Mouse (Mus musculus) embryonic facial prominence, embryonic 14.5 days (tissue): ENCODE data around the gene Ap2b1. TPM values are rescaled to one million over a fixed set of nuclear protein-coding genes. Genes with fewer than 3 reads are reported as not detected.
A peak's percentile ranks its signal among the peaks of the same experiment; 100 is the strongest.

Experiments
- ATAC-seq: fragments of 200-750 bp; cut with Nextera tagmentation; 2 replicates; pipeline ENCODE4 v1.8.0; 2017; ENCODE audit warnings: low read depth, moderate number of reproducible peaks, moderate TSS enrichment
- DNase-seq: peaks from one replicate; pipeline ENCODE4 v3.0.0-alpha.2; 2015; ENCODE audit warnings: low spot score
- H3K27ac ChIP-seq: fragments of 300-500 bp; sonication (generic); replicated peaks from 2 replicates; pipeline ENCODE4 v1.5.1; 2014; ENCODE audit warnings: low read depth, mild to moderate bottlenecking, low read length, moderate library complexity
- H3K27me3 ChIP-seq: fragments of 300-500 bp; sonication (generic); replicated peaks from 2 replicates; pipeline ENCODE4 v1.6.1; 2014; ENCODE audit warnings: low read length; ENCODE audit not compliant: control insufficient read depth, insufficient read depth
- H3K36me3 ChIP-seq: fragments of 300-500 bp; sonication (generic); 2 replicates; pipeline ENCODE4 v1.6.1; 2014; ENCODE audit warnings: low read length, mixed read lengths; ENCODE audit not compliant: control insufficient read depth, insufficient read depth
- H3K4me1 ChIP-seq: fragments of 300-500 bp; sonication (generic); 2 replicates; pipeline ENCODE4 v1.6.1; 2014; ENCODE audit warnings: antibody characterized with exemption, low read length; ENCODE audit not compliant: control insufficient read depth, insufficient read depth
- H3K4me2 ChIP-seq: fragments of 300-500 bp; sonication (generic); 2 replicates; pipeline ENCODE4 v1.6.1; 2014; ENCODE audit warnings: low read depth, mild to moderate bottlenecking, low read length, moderate library complexity, mixed read lengths
- H3K4me3 ChIP-seq: fragments of 300-500 bp; sonication (generic); 2 replicates; pipeline ENCODE4 v1.5.1; 2014; ENCODE audit warnings: low read depth, mild to moderate bottlenecking, low read length
- H3K9ac ChIP-seq: fragments of 300-500 bp; sonication (generic); 2 replicates; pipeline ENCODE4 v1.6.1; 2014; ENCODE audit warnings: low read depth, mild to moderate bottlenecking, low read length, moderate library complexity, mixed read lengths
- H3K9me3 ChIP-seq: fragments of 300-500 bp; sonication (generic); 2 replicates; pipeline ENCODE4 v1.6.1; 2016; ENCODE audit warnings: low read length; ENCODE audit not compliant: control insufficient read depth
- WGBS: fragments of 180-500 bp; shearing (Covaris S2); extraction: QIAGEN DNeasy Blood & Tissue Kit; methylation state at CpG from one replicate; pipeline ENCODE4 v1.1.7; 2014; 5-methylcytosine and 5-hydroxymethylcytosine counted together
- polyA plus RNA-seq: library from polyadenylated mRNA; unstranded; fragments of >200 nt; fragmentation: Nextera tagmentation; extraction: Ambion mirVana; gene quantifications from 2 replicates; pipeline ENCODE4 v1.2.1, GENCODE M21; 2014

Ap2b1 gene
- polyA plus RNA-seq, 1 experiment from 2014 or later = 65.5 TPM

DNA sequence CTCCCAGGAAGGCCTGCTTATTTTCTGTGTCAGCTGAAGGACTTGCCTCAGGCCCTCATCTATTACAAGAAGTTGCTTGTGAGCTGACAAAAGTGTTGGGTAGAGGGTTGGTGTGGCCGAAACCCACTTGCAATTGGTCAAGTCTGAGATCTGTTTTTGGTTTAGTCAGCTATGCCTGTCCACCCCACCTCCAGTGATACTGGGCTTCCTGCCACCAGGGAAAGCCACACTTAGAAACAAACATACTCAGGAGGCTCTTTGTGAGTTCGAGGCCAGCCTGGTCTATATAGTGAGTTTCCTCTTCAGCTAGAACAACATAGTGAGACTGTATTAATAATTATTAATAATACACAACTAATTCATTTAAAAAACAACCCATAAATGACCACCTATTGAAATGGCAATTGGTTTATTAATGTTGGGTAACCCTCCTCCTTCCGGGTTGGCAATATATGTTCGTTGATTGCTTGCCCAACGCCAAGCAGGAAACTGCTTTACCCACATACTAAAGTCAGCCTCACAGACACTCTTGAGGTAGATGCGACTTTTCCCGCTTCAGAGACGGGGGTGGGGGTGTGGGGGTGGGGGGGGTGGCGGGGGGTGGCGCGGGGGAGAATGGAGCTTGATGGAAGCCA is 140.7 kb downstream of the Ap2b1 start:
- Histone ChIP-seq H3K4me3 (peak overlapping the region; percentile 66), H3K9me3 (no peaks in the 10 kb centered on the region), H3K27me3 (peaks cover 41% of the 10 kb centered on the region), H3K27ac (no peak overlapping the region), H3K36me3 (no peaks in the 10 kb centered on the region), H3K4me1 (no peaks in the 10 kb centered on the region), H3K9ac (peak overlapping the region; percentile 58), H3K4me2 (peak overlapping the region; percentile 89)
- DNase-seq (no peak), ATAC-seq (no peak)
- WGBS = 43% methylated on average over 8 of the region's 11 CpGs

DNA sequence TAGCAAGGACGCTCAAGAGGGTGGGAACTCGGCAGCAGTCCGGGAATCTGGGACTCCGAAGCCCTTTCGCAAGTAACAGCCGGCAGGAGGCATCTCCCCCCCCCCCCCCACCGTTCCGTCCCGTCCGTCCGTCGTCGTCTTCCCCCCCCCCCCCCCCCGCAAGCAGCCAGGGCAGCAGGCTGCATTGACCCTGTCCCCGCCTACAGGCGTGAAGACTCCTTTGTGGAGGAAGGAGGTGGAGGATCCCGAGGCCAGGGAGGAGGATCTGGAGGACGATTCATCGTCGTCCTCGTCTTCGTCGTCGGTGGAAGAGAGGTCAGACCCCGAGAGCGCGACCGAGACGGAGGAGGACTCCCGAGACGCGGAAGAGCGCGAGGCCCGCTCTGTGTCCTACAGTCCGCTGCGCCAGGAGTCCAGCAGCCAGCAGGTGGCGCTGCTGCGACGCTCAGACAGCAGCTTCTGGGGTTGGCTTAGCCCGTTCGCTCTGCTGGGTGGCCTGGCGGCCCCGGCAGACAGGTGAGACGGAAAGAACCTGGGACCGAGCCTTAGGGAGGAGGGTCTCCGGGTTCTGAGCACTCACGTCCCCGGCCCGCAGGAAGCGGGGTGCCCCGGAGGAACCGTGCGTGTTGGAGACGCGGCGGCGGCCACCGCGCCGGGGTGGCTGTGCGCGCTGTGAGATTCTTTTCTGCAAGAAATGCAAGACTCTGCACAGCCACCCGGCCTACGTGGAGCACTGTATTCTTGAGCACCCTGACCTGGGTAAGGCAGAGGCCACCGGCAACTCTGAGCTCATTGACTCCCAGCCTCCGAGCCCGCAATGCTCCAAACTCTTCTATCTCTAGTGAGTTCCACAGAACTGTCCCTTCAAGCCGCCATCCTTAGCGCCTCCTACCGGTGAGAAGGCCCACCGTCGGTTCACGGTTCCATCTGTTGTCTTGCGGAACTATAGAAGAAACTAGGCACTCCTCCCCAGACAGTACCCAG is 141.5 kb downstream of the Ap2b1 start:
- H3K4me3 ChIP-seq = peak overlapping the region; percentile 66
- H3K4me2 ChIP-seq = peak overlapping the region; percentile 89
- peaks cover 49% of the 10 kb centered on the region for H3K27me3 ChIP-seq
- peaks cover 4% of the 10 kb centered on the region for H3K4me1 ChIP-seq
- H3K9ac ChIP-seq = peak overlapping the region; percentile 58
- under 1% methylated on average over 45 of the region's 75 CpGs for WGBS
- ATAC-seq (peak; percentile 96), DNase-seq (peak; percentile 94)
- no peaks in the 10 kb centered on the region for H3K9me3 ChIP-seq
- no peak overlapping the region for H3K27ac ChIP-seq
- H3K36me3 ChIP-seq = no peaks in the 10 kb centered on the region

GRCm38 (mm10) chr11:83441235-83441634 is 142.4 kb downstream of the Ap2b1 start:
- Histone ChIP-seq H3K27me3 (peaks cover 54% of the 10 kb centered on the region), H3K4me2 (peak overlapping the region; percentile 89; the same call in 1 of the 2 replicates), H3K4me3 (peak overlapping the region; percentile 66; the same call in 1 of the 2 replicates), H3K36me3 (no peaks in the 10 kb centered on the region), H3K27ac (no peak overlapping the region), H3K9me3 (no peaks in the 10 kb centered on the region), H3K9ac (no peak overlapping the region), H3K4me1 (peaks cover 4% of the 10 kb centered on the region)
- ATAC-seq (no peak), DNase-seq (no peak)
- WGBS = 36% methylated on average over 7 of the region's 7 CpGs

DNA sequence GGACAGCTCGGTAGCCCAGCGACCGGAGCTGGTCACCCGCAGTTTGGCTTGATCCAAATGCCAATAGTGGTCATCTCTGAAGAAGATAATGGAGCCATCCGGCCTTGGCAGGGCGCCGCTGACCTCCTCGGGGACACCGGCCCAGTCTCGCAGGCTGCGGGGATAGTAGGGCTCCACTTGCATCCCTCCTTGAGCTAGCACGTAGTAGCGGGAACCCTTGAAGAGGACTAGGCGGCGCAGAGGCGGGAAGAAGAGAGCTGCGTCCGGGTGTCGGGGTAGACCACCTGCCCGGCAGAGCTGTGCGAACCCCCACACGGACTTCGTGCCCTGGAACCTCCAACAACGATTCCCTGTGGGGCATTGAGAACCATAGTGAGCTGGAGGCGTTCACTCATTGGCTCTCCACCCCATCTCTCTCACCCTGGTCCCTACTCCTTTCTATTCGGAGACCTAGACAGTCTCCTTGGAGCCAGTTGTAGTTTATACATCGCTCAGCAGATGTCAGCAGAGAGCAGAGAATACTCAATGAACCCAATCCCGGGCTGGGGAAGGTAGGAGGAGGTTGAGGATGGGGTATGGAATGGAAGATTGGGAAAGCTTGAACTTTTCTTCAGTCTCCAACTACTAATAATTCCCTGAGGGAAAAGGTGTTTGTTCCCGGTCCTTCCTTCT is 143.9 kb downstream of the Ap2b1 start:
- H3K4me2 ChIP-seq = peak overlapping the region; percentile 36
- no peak overlapping the region for H3K27ac ChIP-seq
- H3K9me3 ChIP-seq = no peaks in the 10 kb centered on the region
- H3K4me1 ChIP-seq = peaks cover 4% of the 10 kb centered on the region
- peak overlapping the region; percentile 8; the same call in 1 of the 2 replicates for H3K9ac ChIP-seq
- DNase-seq (peak; percentile 58), ATAC-seq (peak; percentile 26; the same call in 1 of the 2 replicates)
- H3K36me3 ChIP-seq = no peaks in the 10 kb centered on the region
- WGBS = 12% methylated on average over 19 of the region's 29 CpGs
- H3K4me3 ChIP-seq = peak overlapping the region; percentile 25; the same call in 1 of the 2 replicates
- peaks cover 54% of the 10 kb centered on the region for H3K27me3 ChIP-seq

- no peak overlapping the region for H3K27ac ChIP-seq
- H3K4me2 ChIP-seq = no peak overlapping the region
- no peaks in the 10 kb centered on the region for H3K36me3 ChIP-seq
- H3K4me1 ChIP-seq = peaks cover 8% of the 10 kb centered on the region
- WGBS = 6% methylated on average over 7 of the region's 7 CpGs
- DNase-seq = no peak
- no peak overlapping the region for H3K4me3 ChIP-seq
- no peak for ATAC-seq
- H3K9ac ChIP-seq = no peak overlapping the region
- peaks cover 54% of the 10 kb centered on the region for H3K27me3 ChIP-seq
- H3K9me3 ChIP-seq = no peaks in the 10 kb centered on the region
Observed at GRCm38 (mm10) chr11:83443824-83444223, 145.0 kb downstream of the Ap2b1 start.

GRCm38 (mm10) chr11:83445001-83445400 is 146.2 kb downstream of the Ap2b1 start:
- no peak overlapping the region for H3K27ac ChIP-seq
- peaks cover 12% of the 10 kb centered on the region for H3K4me1 ChIP-seq
- DNase-seq (no peak), ATAC-seq (no peak)
- peak overlapping the region; percentile 44 for H3K4me2 ChIP-seq
- no peak overlapping the region for H3K9ac ChIP-seq
- peak overlapping the region; percentile 24 for H3K4me3 ChIP-seq
- no peaks in the 10 kb centered on the region for H3K36me3 ChIP-seq
- peaks cover 50% of the 10 kb centered on the region for H3K27me3 ChIP-seq
- no peaks in the 10 kb centered on the region for H3K9me3 ChIP-seq
- 32% methylated on average over 17 of the region's 19 CpGs for WGBS

DNA sequence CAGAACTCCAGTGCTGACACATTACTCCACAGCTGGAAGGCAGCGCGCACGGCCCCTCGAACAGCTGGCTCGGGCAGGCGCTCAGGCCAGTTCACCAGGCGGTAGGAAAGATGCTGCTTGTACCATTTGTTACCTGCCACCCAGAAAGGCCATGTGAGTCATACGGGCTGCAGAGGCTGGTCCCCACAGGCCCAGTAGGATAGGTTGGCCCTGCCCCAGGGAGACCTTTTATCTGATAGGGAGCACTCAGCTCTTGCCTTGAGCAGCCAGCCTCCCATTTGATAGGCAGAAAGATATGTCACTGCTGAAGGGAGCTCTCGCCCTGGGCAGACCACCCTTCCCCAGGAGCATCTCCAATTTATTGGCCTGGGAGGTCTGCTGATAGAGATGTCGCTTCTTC is 148.8 kb downstream of the Ap2b1 start:
- Histone ChIP-seq H3K4me3 (no peak overlapping the region), H3K27ac (no peak overlapping the region), H3K4me2 (no peak overlapping the region), H3K9me3 (no peaks in the 10 kb centered on the region), H3K27me3 (peaks cover 32% of the 10 kb centered on the region), H3K9ac (no peak overlapping the region), H3K36me3 (no peaks in the 10 kb centered on the region), H3K4me1 (peaks cover 12% of the 10 kb centered on the region)
- 77% methylated on average over 8 of the region's 10 CpGs for WGBS
- DNase-seq (no peak), ATAC-seq (no peak)
